25 mouse cellular contexts compared by ENCODE assay signal in the genomic region with DNA sequence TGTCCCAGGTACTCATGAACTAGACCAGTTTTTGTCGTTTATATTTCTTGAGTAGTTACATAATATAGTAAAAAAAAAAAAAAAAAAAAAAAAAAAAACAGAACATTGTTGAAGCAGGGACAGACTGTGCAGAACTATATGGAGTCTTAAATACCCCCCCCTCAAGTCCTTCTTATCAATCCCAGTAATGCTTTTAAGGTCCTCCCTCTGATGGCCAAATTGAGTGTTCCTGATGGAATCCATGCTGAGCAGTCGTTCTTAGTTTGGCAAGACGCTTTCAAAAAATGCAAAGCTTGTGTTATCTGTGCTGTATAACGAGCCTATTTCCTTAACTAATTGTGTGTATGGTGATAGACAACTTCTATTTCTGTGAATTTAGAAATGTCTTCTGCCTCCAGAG. TPM values are rescaled to one million over a fixed set of nuclear protein-coding genes. Genes with fewer than 3 reads are reported as not detected.
DNase-seq lines count a peak whose midpoint lies in the region; ATAC-seq and TF ChIP-seq lines count a peak whose summit lies in the region.
"Had no signal": no experiment of that assay in that cellular context is flagged by ENCODE, and none has a peak within 500 bp of the region (broad histone marks: within the 10 kb centered on the region; RNA-seq: fewer than 3 reads in every experiment).

No protein-coding gene starts in this region.

- no peak for TF ChIP-seq CTCF in lung, postnatal 0 days (IDR thresholded peaks at IDR 0.05)
- TF ChIP-seq CTCF in CH12.LX (conservative IDR thresholded peaks at IDR 0.05 in 1 of 2, IDR thresholded peaks at IDR 0.05 in 1 of 2; ENCODE audit: low read depth in 2 of 2, low read length in 2 of 2), result no peak

- no peak overlapping the region for H3K9ac ChIP-seq in lung, embryonic 15.5 days
- H3K9ac ChIP-seq in lung, postnatal 0 days (replicated peaks; ENCODE audit: low read depth), result no peak overlapping the region
- no peak overlapping the region for H3K9ac ChIP-seq in CH12.LX (ENCODE audit: insufficient read depth, low read depth)
- H3K9ac ChIP-seq: embryonic facial prominence, embryonic 12.5 days; forebrain, embryonic 13.5 days; forebrain, embryonic 15.5 days had no signal

- H3K36me3 ChIP-seq in lung, embryonic 15.5 days, result no peaks in the 10 kb centered on the region
- H3K36me3 ChIP-seq in lung, postnatal 0 days (ENCODE audit: insufficient read depth, low read length), result no peaks in the 10 kb centered on the region
- H3K36me3 ChIP-seq in CH12.LX (replicated peaks in 1 of 2; ENCODE audit: control insufficient read depth in 1 of 2, insufficient read depth in 1 of 2, low read length in 1 of 2), result no peaks in the 10 kb centered on the region
- H3K36me3 ChIP-seq in hindbrain, embryonic 10.5 days, result no peaks in the 10 kb centered on the region
- H3K36me3 ChIP-seq: embryonic facial prominence, embryonic 10.5 days; embryonic facial prominence, embryonic 12.5 days; forebrain, embryonic 15.5 days; G1E had no signal

- in situ Hi-C loops in CH12.LX (cut with MboI; ENCODE audit: low pct_ligation_motif_present, low pct_unique_long_range_greater_than_20kb, low sequenced_read_pairs), result no loop called here

- no peaks in the 10 kb centered on the region for H3K4me1 ChIP-seq in lung, embryonic 15.5 days
- H3K4me1 ChIP-seq in lung, postnatal 0 days (ENCODE audit: insufficient read depth, low read depth, low read length), result no peaks in the 10 kb centered on the region
- peaks cover 13 to 48% of the 10 kb centered on the region in 2 experiments for H3K4me1 ChIP-seq in CH12.LX (ENCODE audit: control insufficient read depth in 1 of 2, insufficient read depth in 2 of 2)
- H3K4me1 ChIP-seq in hindbrain, embryonic 10.5 days (replicated peaks), result no peaks in the 10 kb centered on the region
- H3K4me1 ChIP-seq: embryonic facial prominence, embryonic 10.5 days; embryonic facial prominence, embryonic 12.5 days; forebrain, embryonic 13.5 days; forebrain, embryonic 15.5 days had no signal

- H3K9me3 ChIP-seq in lung, embryonic 15.5 days, result no peaks in the 10 kb centered on the region
- no peaks in the 10 kb centered on the region for H3K9me3 ChIP-seq in lung, postnatal 0 days (ENCODE audit: low read length)
- H3K9me3 ChIP-seq in CH12.LX (replicated peaks; ENCODE audit: low read length), result no peaks in the 10 kb centered on the region
- no peaks in the 10 kb centered on the region for H3K9me3 ChIP-seq in hindbrain, embryonic 10.5 days
- H3K9me3 ChIP-seq: embryonic facial prominence, embryonic 10.5 days; embryonic facial prominence, embryonic 12.5 days; forebrain, embryonic 13.5 days; forebrain, embryonic 15.5 days had no signal

- H3K27me3 ChIP-seq in lung, embryonic 15.5 days, result no peaks in the 10 kb centered on the region
- H3K27me3 ChIP-seq in lung, postnatal 0 days (replicated peaks; ENCODE audit: insufficient read depth, low read length), result no peaks in the 10 kb centered on the region
- no peaks in the 10 kb centered on the region for H3K27me3 ChIP-seq in CH12.LX (replicated peaks)
- H3K27me3 ChIP-seq in hindbrain, embryonic 10.5 days (ENCODE audit: insufficient read depth, poor library complexity, severe bottlenecking), result no peaks in the 10 kb centered on the region
- H3K27me3 ChIP-seq: embryonic facial prominence, embryonic 12.5 days; forebrain, embryonic 13.5 days; forebrain, embryonic 15.5 days had no signal

- TF ChIP-seq EP300 in lung, postnatal 0 days (IDR thresholded peaks at IDR 0.05), result no peak
- no peak for TF ChIP-seq EP300 in CH12.LX (IDR thresholded peaks at IDR 0.05; ENCODE audit: low read length)

- no peak overlapping the region for H3K4me3 ChIP-seq in lung, embryonic 15.5 days
- H3K4me3 ChIP-seq in lung, postnatal 0 days (ENCODE audit: low read depth, low read length), result no peak overlapping the region
- H3K4me3 ChIP-seq in CH12.LX (replicated peaks in 1 of 3; ENCODE audit: low read depth in 2 of 3, low read length in 2 of 3, poor library complexity in 1 of 3), result no peak overlapping the region
- H3K4me3 ChIP-seq in hindbrain, embryonic 10.5 days, result no peak overlapping the region
- H3K4me3 ChIP-seq: embryonic facial prominence, embryonic 10.5 days; embryonic facial prominence, embryonic 12.5 days; forebrain, embryonic 13.5 days; forebrain, embryonic 15.5 days had no signal

- ATAC-seq in lung, embryonic 15.5 days (ENCODE audit: borderline replicate concordance, extremely low read depth, low FRiP score, low TSS enrichment), result peak; percentile 94
- ATAC-seq in lung, postnatal 0 days, result peak; percentile 91
- ATAC-seq: activated CD4-positive, CD25-positive, alpha-beta regulatory T cell, adult 4 months; forebrain, embryonic 13.5 days; forebrain, embryonic 15.5 days; Patski had no signal

- no peak overlapping the region for H3K27ac ChIP-seq in lung, embryonic 15.5 days
- no peak overlapping the region for H3K27ac ChIP-seq in lung, postnatal 0 days (ENCODE audit: low read length)
- no peak overlapping the region for H3K27ac ChIP-seq in CH12.LX (ENCODE audit: insufficient read depth, low read depth)
- no peak overlapping the region for H3K27ac ChIP-seq in hindbrain, embryonic 10.5 days
- H3K27ac ChIP-seq: embryonic facial prominence, embryonic 10.5 days; embryonic facial prominence, embryonic 12.5 days; forebrain, embryonic 13.5 days; forebrain, embryonic 15.5 days had no signal

- H3K4me2 ChIP-seq in lung, embryonic 15.5 days, result no peak overlapping the region
- H3K4me2 ChIP-seq in lung, postnatal 0 days (replicated peaks; ENCODE audit: low read depth, low read length), result no peak overlapping the region
- H3K4me2 ChIP-seq in CH12.LX (ENCODE audit: insufficient read depth, low read depth, poor library complexity, severe bottlenecking), result no peak overlapping the region
- H3K4me2 ChIP-seq: embryonic facial prominence, embryonic 12.5 days; forebrain, embryonic 13.5 days; forebrain, embryonic 15.5 days had no signal

- dilution Hi-C loops in CH12.LX (cut with MboI; ENCODE audit: extremely low pct_ligation_motif_present, extremely low pct_unique_long_range_greater_than_20kb, low sequenced_read_pairs), result no loop called here

- TF ChIP-seq POLR2A in CH12.LX (IDR thresholded peaks at IDR 0.05; ENCODE audit: low read depth, low read length), result no peak

- no peak for DNase-seq in lung, adult 18-20 months
- DNase-seq in lung, postnatal 0 days (ENCODE audit: low spot score), result peak; percentile 71
- DNase-seq in lung, postnatal 25 days (ENCODE audit: low spot score), result no peak
- no peak for DNase-seq in CH12.LX (ENCODE audit: extremely low read depth)
- DNase-seq in hindbrain, embryonic 10.5 days (ENCODE audit: low spot score), result no peak
- DNase-seq: adrenal gland, adult 8-10 months; adrenal gland, postnatal 14 days; adrenal gland, postnatal 36 days; cerebellum, adult 11-12 months; cerebellum, adult 2 months; cerebellum, adult 9-10 months; cerebellum, postnatal 10 days; cerebellum, postnatal 25 days had no signal

- no peaks in the 10 kb centered on the region for H3K79me2 ChIP-seq in CH12.LX (replicated peaks; ENCODE audit: control insufficient read depth, extremely low read depth, insufficient read depth, poor library complexity, severe bottlenecking)

- TF ChIP-seq RAD21 in CH12.LX (IDR thresholded peaks at IDR 0.05; ENCODE audit: low read depth, low read length), result no peak

- 38% methylated on average over 4 of the region's 4 CpGs for WGBS in lung, embryonic 15.5 days
- 41% methylated on average over 4 of the region's 4 CpGs for WGBS in lung, postnatal 0 days
- 87% methylated on average over 4 of the region's 4 CpGs for WGBS in hindbrain, embryonic 10.5 days

TF ChIP-seq in CH12.LX, 34 proteins besides CTCF, POLR2A, EP300 and RAD21:
- no peak for TF ChIP-seq NELFE (IDR thresholded peaks at IDR 0.05; ENCODE audit: low read depth, low read length)
- TF ChIP-seq ZNF384 (IDR thresholded peaks at IDR 0.05; ENCODE audit: low read depth, low read length), result peak; percentile 64
- no peak for TF ChIP-seq MAZ (IDR thresholded peaks at IDR 0.05; ENCODE audit: low read depth, low read length)
- TF ChIP-seq ZMIZ1 (IDR thresholded peaks at IDR 0.05; ENCODE audit: low read depth, low read length), result no peak
- no peak for TF ChIP-seq MXI1 (IDR thresholded peaks at IDR 0.05; ENCODE audit: low read depth, low read length)

RNA-seq across cellular contexts. Expression of a gene that starts 40.2 kb away (rescaled TPM):
- polyA plus RNA-seq in lung, embryonic 15.5 days (2015; fragmentation: Nextera tagmentation; extraction: Ambion mirVana), result not detected in 2 replicates
- polyA plus RNA-seq in lung, postnatal 0 days (2015; fragmentation: Nextera tagmentation; extraction: Ambion mirVana), result not detected in 2 replicates
- not detected in 2 replicates for total RNA-seq in CH12.LX (2012; rRNA removed)
- not detected in 2 replicates for total RNA-seq in CH12.LX (2014; rRNA removed)
- polyA plus RNA-seq in CH12.LX (2012; ENCODE audit: insufficient read length, low read depth), result not detected in 2 replicates
- not detected in 2 replicates for polyA plus RNA-seq in hindbrain, embryonic 10.5 days (2016; fragmentation: Nextera tagmentation; extraction: Ambion mirVana)
- total RNA-seq: adrenal gland, adult 18-20 months; adrenal gland, adult 8-10 months; adrenal gland, postnatal 14 days; adrenal gland, postnatal 36 days had no signal
- polyA plus RNA-seq: activated CD4-positive, CD25-positive, alpha-beta regulatory T cell, adult 4 months; C2C12; embryonic facial prominence, embryonic 10.5 days; embryonic facial prominence, embryonic 12.5 days; embryonic facial prominence, embryonic 14.5 days; forebrain, embryonic 11.5 days; forebrain, embryonic 13.5 days; forebrain, embryonic 15.5 days; G1E; Patski had no signal
